Mouse (Mus musculus) midbrain, embryonic 14.5 days (tissue): ENCODE data around the gene Dclk3. TPM values are rescaled to one million over a fixed set of nuclear protein-coding genes. Genes with fewer than 3 reads are reported as not detected.

Experiments
- ATAC-seq: fragments of 200-750 bp; cut with Nextera tagmentation; 2 replicates; pipeline ENCODE4 v1.8.0; 2017; ENCODE audit warnings: moderate number of reproducible peaks, moderate library complexity; ENCODE audit not compliant: low FRiP score, low TSS enrichment
- DNase-seq: peaks from one replicate; pipeline ENCODE4 v3.0.0-alpha.2; 2015
- H3K27ac ChIP-seq: fragments of 300-500 bp; sonication (generic); replicated peaks from 2 replicates; pipeline ENCODE4 v1.5.1; 2014; ENCODE audit warnings: mild to moderate bottlenecking, low read depth, low read length, moderate library complexity
- H3K27me3 ChIP-seq: fragments of 300-500 bp; sonication (generic); 2 replicates; pipeline ENCODE4 v1.6.1; 2014; ENCODE audit warnings: low read length, control low read depth, mixed read lengths; ENCODE audit not compliant: control insufficient read depth, insufficient read depth
- H3K36me3 ChIP-seq: fragments of 300-500 bp; sonication (generic); 2 replicates; pipeline ENCODE4 v1.6.1; 2014; ENCODE audit warnings: low read length, control low read depth; ENCODE audit not compliant: control insufficient read depth, insufficient read depth
- H3K4me1 ChIP-seq: fragments of 300-500 bp; sonication (generic); 2 replicates; pipeline ENCODE4 v1.6.1; 2014; ENCODE audit warnings: mild to moderate bottlenecking, antibody characterized with exemption, low read length, control low read depth; ENCODE audit not compliant: control insufficient read depth, insufficient read depth
- H3K4me2 ChIP-seq: fragments of 300-500 bp; sonication (generic); 2 replicates; pipeline ENCODE4 v1.6.1; 2014; ENCODE audit warnings: mild to moderate bottlenecking, low read length, moderate library complexity
- H3K4me3 ChIP-seq: fragments of 300-500 bp; sonication (generic); replicated peaks from 2 replicates; pipeline ENCODE4 v1.5.1; 2014; ENCODE audit warnings: low read depth, low read length
- H3K9ac ChIP-seq: fragments of 300-500 bp; sonication (generic); replicated peaks from 2 replicates; pipeline ENCODE4 v1.6.1; 2014; ENCODE audit warnings: mild to moderate bottlenecking, low read length, moderate library complexity
- H3K9me3 ChIP-seq: fragments of 300-500 bp; sonication (generic); 2 replicates; pipeline ENCODE4 v1.6.1; 2016; ENCODE audit warnings: low read length, control low read depth, mixed read lengths; ENCODE audit not compliant: control insufficient read depth
- WGBS: fragments of 180-500 bp; shearing (Covaris S2); extraction: QIAGEN DNeasy Blood & Tissue Kit; methylation state at CpG from one replicate; pipeline ENCODE4 v1.1.7; 2014; 5-methylcytosine and 5-hydroxymethylcytosine counted together
- polyA plus RNA-seq: library from polyadenylated mRNA; unstranded; fragments of >200 nt; fragmentation: Nextera tagmentation; extraction: Ambion mirVana; gene quantifications from 2 replicates; pipeline ENCODE4 v1.2.1, GENCODE M21; 2014

Gene Dclk3
- polyA plus RNA-seq, 1 experiment from 2014 or later = 3.4 TPM

DNA sequence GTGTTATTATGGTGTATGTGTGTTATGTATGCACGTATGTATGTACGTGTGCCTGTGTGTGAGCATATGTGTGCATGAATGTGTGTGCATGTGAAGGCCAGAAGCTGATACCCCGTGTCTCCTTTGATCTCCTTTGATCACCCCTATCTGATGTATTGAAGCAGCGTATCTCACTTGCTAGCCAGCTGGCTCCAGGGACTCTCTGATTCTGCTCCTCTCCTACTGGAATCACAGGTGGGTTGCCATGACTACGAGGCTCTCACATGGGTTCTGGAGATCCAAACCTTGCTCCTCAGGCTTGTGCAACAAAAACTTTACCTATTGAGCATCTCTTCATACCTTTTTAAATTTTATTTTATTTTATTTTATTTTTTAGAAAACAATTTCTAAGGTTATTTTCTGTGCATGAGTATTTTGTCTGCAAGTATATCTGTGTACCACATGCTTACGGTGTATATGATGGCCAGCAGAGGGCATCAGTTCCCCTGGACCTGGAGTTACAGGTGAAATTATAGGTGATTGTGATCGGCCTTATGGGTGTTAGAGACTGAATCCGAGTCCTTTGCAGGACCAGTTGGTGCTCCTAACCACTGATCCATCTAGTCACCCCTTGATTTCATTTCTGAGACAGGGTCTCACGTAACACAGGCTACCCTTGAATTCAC, 10.9 kb upstream of the Dclk3 start:
- Histone ChIP-seq H3K27ac (no peak overlapping the region), H3K4me1 (peaks cover 5% of the 10 kb centered on the region), H3K9me3 (no peaks in the 10 kb centered on the region), H3K4me2 (no peak overlapping the region), H3K27me3 (no peaks in the 10 kb centered on the region), H3K4me3 (no peak overlapping the region), H3K9ac (no peak overlapping the region), H3K36me3 (no peaks in the 10 kb centered on the region)
- WGBS = 82% methylated on average over 9 of the region's 9 CpGs
- ATAC-seq = no peak
- peak; percentile 41 for DNase-seq

DNA sequence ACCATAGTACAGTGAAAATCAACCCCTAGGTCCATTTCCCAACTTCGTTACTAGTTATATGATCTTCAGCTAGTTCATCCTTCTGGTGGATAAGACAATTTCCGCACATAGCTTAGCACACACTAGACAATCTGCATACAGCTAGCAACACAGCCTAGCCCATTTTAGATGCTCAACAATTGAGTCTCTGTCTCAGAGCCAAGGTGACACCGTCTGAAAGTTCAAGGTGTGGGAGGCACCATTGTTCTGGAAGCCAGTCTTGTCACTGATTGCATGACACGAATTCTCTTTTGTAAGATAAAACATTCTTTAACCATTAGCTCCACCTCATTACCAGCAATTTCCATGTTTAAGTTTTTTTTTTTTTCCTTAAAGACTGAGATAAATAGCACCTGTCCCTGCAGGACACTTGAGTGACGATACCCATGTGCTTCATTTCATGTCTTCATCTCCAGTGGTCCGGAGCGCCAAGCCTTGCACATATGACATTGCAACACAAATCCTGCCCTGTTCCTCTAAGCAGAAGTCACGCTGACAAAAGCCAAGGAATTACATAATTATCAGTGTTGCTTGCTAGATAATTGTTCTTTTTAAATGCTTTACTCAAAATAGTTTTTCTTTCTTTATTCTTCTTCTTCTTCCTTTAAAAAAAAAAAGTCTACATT, 10.1 kb upstream of the Dclk3 start:
- no peaks in the 10 kb centered on the region for H3K36me3 ChIP-seq
- no peak for ATAC-seq
- peaks cover 5% of the 10 kb centered on the region for H3K4me1 ChIP-seq
- no peak overlapping the region for H3K9ac ChIP-seq
- DNase-seq = no peak
- H3K4me3 ChIP-seq = no peak overlapping the region
- no peak overlapping the region for H3K4me2 ChIP-seq
- H3K27me3 ChIP-seq = no peaks in the 10 kb centered on the region
- WGBS = 84% methylated on average over 8 of the region's 8 CpGs
- no peaks in the 10 kb centered on the region for H3K9me3 ChIP-seq
- no peak overlapping the region for H3K27ac ChIP-seq

GRCm38 (mm10) chr9:111429363-111429750, 9.5 kb upstream of the Dclk3 start:
- H3K4me1 ChIP-seq = peaks cover 5% of the 10 kb centered on the region
- DNase-seq = no peak
- no peaks in the 10 kb centered on the region for H3K9me3 ChIP-seq
- H3K4me2 ChIP-seq = no peak overlapping the region
- H3K27me3 ChIP-seq = no peaks in the 10 kb centered on the region
- H3K36me3 ChIP-seq = no peaks in the 10 kb centered on the region
- 41% methylated on average over 2 of the region's 2 CpGs for WGBS
- ATAC-seq = no peak
- H3K4me3 ChIP-seq = no peak overlapping the region
- no peak overlapping the region for H3K9ac ChIP-seq
- no peak overlapping the region for H3K27ac ChIP-seq

DNA sequence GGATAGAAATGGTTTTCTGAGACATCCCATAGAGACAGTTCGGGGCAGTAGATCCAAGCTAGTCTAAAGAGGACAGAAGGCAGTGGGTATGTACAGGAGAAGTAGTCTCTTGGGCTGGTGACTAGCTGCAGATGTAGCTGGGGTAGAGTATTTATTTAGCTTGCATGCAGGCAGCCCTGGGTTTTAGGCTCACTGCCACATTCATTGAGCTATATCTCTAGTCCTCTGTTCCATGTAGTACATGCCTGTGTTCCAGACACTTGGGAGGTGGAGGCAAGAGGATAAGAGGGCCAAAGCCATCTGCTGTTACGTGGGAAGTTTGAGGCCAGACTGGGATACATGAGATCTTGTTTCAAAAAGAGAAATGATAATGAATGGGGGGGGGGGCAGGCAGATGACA, 3.5 kb upstream of the Dclk3 start:
- H3K4me1 ChIP-seq = no peaks in the 10 kb centered on the region
- no peak overlapping the region for H3K27ac ChIP-seq
- H3K9ac ChIP-seq = no peak overlapping the region
- 89% methylated on average over 2 of the region's 2 CpGs for WGBS
- H3K4me3 ChIP-seq = no peak overlapping the region
- H3K4me2 ChIP-seq = no peak overlapping the region
- H3K9me3 ChIP-seq = no peaks in the 10 kb centered on the region
- H3K36me3 ChIP-seq = no peaks in the 10 kb centered on the region
- DNase-seq (no peak), ATAC-seq (no peak)
- peaks cover 14% of the 10 kb centered on the region; the same call in 1 of the 2 replicates for H3K27me3 ChIP-seq

GRCm38 (mm10) chr9:111439836-111440201, 938 bp downstream of the Dclk3 start:
- H3K9me3 ChIP-seq = no peaks in the 10 kb centered on the region
- no peak overlapping the region for H3K27ac ChIP-seq
- 63% methylated on average over 8 of the region's 8 CpGs for WGBS
- H3K4me1 ChIP-seq = no peaks in the 10 kb centered on the region
- H3K27me3 ChIP-seq = peaks cover 15% of the 10 kb centered on the region; the same call in 1 of the 2 replicates
- ATAC-seq (no peak), DNase-seq (no peak)
- H3K9ac ChIP-seq = no peak overlapping the region
- peak overlapping the region; percentile 45 for H3K4me3 ChIP-seq
- no peaks in the 10 kb centered on the region for H3K36me3 ChIP-seq
- peak overlapping the region; percentile 62 for H3K4me2 ChIP-seq

DNA sequence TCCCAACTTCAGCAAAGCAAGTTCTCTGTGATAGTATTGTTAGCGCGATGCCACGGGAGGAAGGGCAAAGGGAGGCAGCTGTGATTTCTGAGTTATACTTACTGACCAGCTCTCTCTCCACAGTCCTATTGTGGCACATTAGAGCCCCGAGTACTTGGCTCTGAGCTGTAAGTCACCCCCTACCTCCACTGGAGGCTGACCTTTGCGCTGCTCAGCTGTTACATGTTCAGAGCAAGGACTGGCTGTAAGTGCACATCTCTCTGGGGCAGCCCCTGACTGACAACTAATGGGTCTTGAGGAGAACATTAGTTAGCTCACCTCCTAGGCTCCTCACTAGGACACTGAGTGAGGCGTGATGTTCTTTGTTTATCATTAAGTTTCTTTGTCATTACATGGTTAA, 1.6 kb downstream of the Dclk3 start:
- Histone ChIP-seq H3K9ac (no peak overlapping the region), H3K4me1 (no peaks in the 10 kb centered on the region), H3K27me3 (peaks cover 15% of the 10 kb centered on the region; the same call in 1 of the 2 replicates), H3K9me3 (no peaks in the 10 kb centered on the region), H3K4me2 (peak overlapping the region; percentile 62), H3K4me3 (no peak overlapping the region), H3K27ac (no peak overlapping the region), H3K36me3 (no peaks in the 10 kb centered on the region)
- DNase-seq (no peak), ATAC-seq (no peak)
- 87% methylated on average over 6 of the region's 6 CpGs for WGBS

DNA sequence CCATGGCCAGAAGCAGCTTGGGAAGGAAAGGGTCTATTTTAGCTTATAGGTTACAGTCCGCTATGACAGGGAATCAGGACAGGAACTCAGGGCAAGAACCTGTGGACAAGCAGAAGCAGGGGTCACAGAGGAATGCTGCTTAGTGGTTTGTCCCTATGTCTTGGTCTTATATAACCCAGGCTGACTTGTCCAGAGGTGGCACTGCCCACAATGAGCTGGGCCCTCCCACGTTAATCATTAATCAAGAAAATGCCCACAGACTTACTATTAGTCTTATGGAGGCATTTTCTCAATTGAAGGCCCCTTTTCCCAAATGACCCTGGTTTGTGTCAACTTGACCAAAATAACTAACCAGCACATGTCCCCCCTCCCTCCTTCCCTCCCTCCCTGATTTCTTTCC, 2.3 kb downstream of the Dclk3 start:
- Histone ChIP-seq H3K9me3 (no peaks in the 10 kb centered on the region), H3K4me1 (no peaks in the 10 kb centered on the region), H3K4me3 (no peak overlapping the region), H3K9ac (no peak overlapping the region), H3K4me2 (no peak overlapping the region), H3K27ac (no peak overlapping the region), H3K27me3 (peaks cover 15% of the 10 kb centered on the region; the same call in 1 of the 2 replicates), H3K36me3 (no peaks in the 10 kb centered on the region)
- DNase-seq (no peak), ATAC-seq (no peak)
- 92% methylated on average over 2 of the region's 2 CpGs for WGBS

DNA sequence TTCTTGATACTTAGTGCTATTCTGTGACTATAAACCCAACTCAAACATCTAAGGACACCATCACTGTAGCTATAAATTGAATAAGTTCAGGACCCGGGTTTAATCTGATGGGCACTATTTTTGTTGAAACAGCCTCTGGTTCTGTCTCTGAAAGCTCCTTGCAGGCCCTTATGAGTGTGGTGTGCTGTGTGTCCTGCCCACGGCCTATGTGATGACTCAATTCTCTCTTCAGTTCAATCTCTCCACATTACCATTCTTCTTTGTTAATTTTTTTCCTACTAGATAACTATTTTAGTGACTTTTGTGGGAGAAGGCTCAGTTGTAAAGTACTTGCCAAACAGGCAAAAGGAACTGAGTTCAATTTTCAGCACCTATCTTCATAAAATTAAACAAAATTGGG, 7.3 kb downstream of the Dclk3 start:
- DNase-seq = no peak
- H3K36me3 ChIP-seq = no peaks in the 10 kb centered on the region
- no peak overlapping the region for H3K4me3 ChIP-seq
- H3K4me1 ChIP-seq = no peaks in the 10 kb centered on the region
- no peak overlapping the region for H3K9ac ChIP-seq
- no peak overlapping the region for H3K4me2 ChIP-seq
- no peak for ATAC-seq
- H3K27me3 ChIP-seq = no peaks in the 10 kb centered on the region
- H3K9me3 ChIP-seq = no peaks in the 10 kb centered on the region
- H3K27ac ChIP-seq = no peak overlapping the region
- 86% methylated on average over 2 of the region's 2 CpGs for WGBS

GRCm38 (mm10) chr9:111448976-111449375, 10.1 kb downstream of the Dclk3 start:
- DNase-seq (no peak), ATAC-seq (no peak)
- 85% methylated on average over 2 of the region's 2 CpGs for WGBS
- no peak overlapping the region for H3K27ac ChIP-seq
- no peak overlapping the region for H3K4me3 ChIP-seq
- no peaks in the 10 kb centered on the region for H3K36me3 ChIP-seq
- no peaks in the 10 kb centered on the region for H3K9me3 ChIP-seq
- H3K4me2 ChIP-seq = no peak overlapping the region
- H3K9ac ChIP-seq = no peak overlapping the region
- no peaks in the 10 kb centered on the region for H3K27me3 ChIP-seq
- no peaks in the 10 kb centered on the region for H3K4me1 ChIP-seq
